Mouse (Mus musculus): ENCODE data around the gene Syncrip.
A peak's percentile ranks its signal among the peaks of the same experiment; 100 is the strongest.

Syncrip gene

GRCm38 (mm10) chr9:88482230-88482828 lies at the start of gene Syncrip:
Gene Syncrip, minus strand, starts transcription at chr9:88482574.
- peak; percentile 94 for DNase-seq (ENCODE audit: low read depth, low spot score)

GRCm38 (mm10) chr9:88529979-88530580 lies 47.7 kb upstream of the Syncrip start:
- DNase-seq (ENCODE audit: low read depth, low spot score) = no peak

GRCm38 (mm10) chr9:88529571-88529970 lies 47.2 kb upstream of the Syncrip start:
- no peak for DNase-seq (ENCODE audit: low read depth, low spot score)

GRCm38 (mm10) chr9:88528736-88529135 lies 46.4 kb upstream of the Syncrip start:
- no peak for DNase-seq (ENCODE audit: low read depth, low spot score)

GRCm38 (mm10) chr9:88527956-88528355 lies 45.6 kb upstream of the Syncrip start:
- no peak for DNase-seq (ENCODE audit: low read depth, low spot score)

GRCm38 (mm10) chr9:88525341-88525740 lies 43.0 kb upstream of the Syncrip start:
- no peak for DNase-seq (ENCODE audit: low read depth, low spot score)

- DNase-seq (ENCODE audit: low read depth, low spot score) = no peak
Measured at GRCm38 (mm10) chr9:88524796-88525195, 42.4 kb upstream of the Syncrip start.

- DNase-seq (ENCODE audit: low read depth, low spot score) = no peak
Measured at GRCm38 (mm10) chr9:88524367-88524766, 42.0 kb upstream of the Syncrip start.

GRCm38 (mm10) chr9:88523335-88523668 lies 40.9 kb upstream of the Syncrip start:
- no peak for DNase-seq (ENCODE audit: low read depth, low spot score)

- DNase-seq (ENCODE audit: low read depth, low spot score) = peak; percentile 99
Measured at GRCm38 (mm10) chr9:88522569-88523334, 40.4 kb upstream of the Syncrip start.

GRCm38 (mm10) chr9:88521961-88522568 lies 39.7 kb upstream of the Syncrip start:
- no peak for DNase-seq (ENCODE audit: low read depth, low spot score)

- DNase-seq (ENCODE audit: low read depth, low spot score) = no peak
Measured at GRCm38 (mm10) chr9:88520849-88521483, 38.6 kb upstream of the Syncrip start.

- no peak for DNase-seq (ENCODE audit: low read depth, low spot score)
Measured at GRCm38 (mm10) chr9:88520122-88520848, 37.9 kb upstream of the Syncrip start.

GRCm38 (mm10) chr9:88519390-88520121 lies 37.2 kb upstream of the Syncrip start:
- no peak for DNase-seq (ENCODE audit: low read depth, low spot score)

- no peak for DNase-seq (ENCODE audit: low read depth, low spot score)
Measured at GRCm38 (mm10) chr9:88516361-88516995, 34.1 kb upstream of the Syncrip start.

- DNase-seq (ENCODE audit: low read depth, low spot score) = no peak
Measured at GRCm38 (mm10) chr9:88515546-88515945, 33.2 kb upstream of the Syncrip start.

GRCm38 (mm10) chr9:88501846-88502245 lies 19.5 kb upstream of the Syncrip start:
- DNase-seq (ENCODE audit: low read depth, low spot score) = no peak

- no peak for DNase-seq (ENCODE audit: low read depth, low spot score)
Measured at GRCm38 (mm10) chr9:88500112-88500511, 17.7 kb upstream of the Syncrip start.

- no peak for DNase-seq (ENCODE audit: low read depth, low spot score)
Measured at GRCm38 (mm10) chr9:88492522-88492921, 10.1 kb upstream of the Syncrip start.

GRCm38 (mm10) chr9:88484531-88484930 lies 2.2 kb upstream of the Syncrip start:
- DNase-seq (ENCODE audit: low read depth, low spot score) = no peak

All from skeletal muscle tissue, adult 2 months (tissue).